Mouse (Mus musculus) heart, adult 2 months (tissue): ENCODE measurements around the gene Boll.

Experiments
- CTCF ChIP-seq: fragments of 200-600 bp; IDR thresholded peaks from 2 replicates; pipeline ENCODE4 v1.8.1; 2022; ENCODE audit warnings: antibody characterized with exemption, mild to moderate bottlenecking, moderate library complexity
- POLR2A ChIP-seq: fragments of 200-500 bp; IDR thresholded peaks from 2 replicates; pipeline ENCODE4 v1.6.1; 2011; ENCODE audit warnings: mild to moderate bottlenecking, low read depth, low read length, control low read depth; ENCODE audit not compliant: insufficient read depth

DNA sequence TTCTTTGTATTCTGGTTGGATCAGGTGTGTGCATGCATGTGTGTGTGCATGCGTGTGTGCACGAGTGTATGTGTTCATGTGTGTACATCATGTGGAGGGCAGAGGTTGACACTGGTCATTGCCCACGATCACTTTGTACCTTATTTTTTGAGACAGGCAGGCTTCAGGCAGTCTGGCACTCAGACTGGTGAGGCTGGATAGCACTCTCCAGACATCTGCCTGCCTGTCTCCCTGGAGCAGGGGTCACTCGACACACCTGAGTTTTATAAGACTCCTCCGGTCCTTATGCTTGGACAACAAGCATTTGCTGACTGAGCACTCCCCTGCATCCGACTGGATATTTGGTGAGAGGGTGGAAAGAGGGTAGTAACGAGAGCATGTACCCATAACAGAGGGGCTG, 140.2 kb downstream of the Boll start:
- TF ChIP-seq POLR2A (no peak), CTCF (no peak)
